Mouse (Mus musculus) WW6 (cell line): ENCODE results near the gene Gm45261.

Source experiments
- DNase-seq: peaks from one replicate; pipeline ENCODE4 v3.0.0-alpha.2; 2013; ENCODE audit warnings: low read depth, low spot score

Gene Gm45261

GRCm38 (mm10) chr1:80410229-80410973 is 50.8 kb downstream of the Gm45261 start:
- no peak for DNase-seq

GRCm38 (mm10) chr1:80409467-80410105 is 51.7 kb downstream of the Gm45261 start:
- no peak for DNase-seq

- peak; percentile 29 for DNase-seq
Observed at GRCm38 (mm10) chr1:80408586-80408985, 52.7 kb downstream of the Gm45261 start.

- no peak for DNase-seq
Observed at GRCm38 (mm10) chr1:80404196-80404595, 57.1 kb downstream of the Gm45261 start.

- no peak for DNase-seq
Observed at GRCm38 (mm10) chr1:80403366-80403893, 57.8 kb downstream of the Gm45261 start.

GRCm38 (mm10) chr1:80401961-80402360 is 59.3 kb downstream of the Gm45261 start:
- DNase-seq, result no peak
